Mouse (Mus musculus): ENCODE data around the gene Ankzf1. TPM values are rescaled to one million over a fixed set of nuclear protein-coding genes. Genes with fewer than 3 reads are reported as not detected.

Gene Ankzf1
- total and polyA plus RNA-seq, 3 experiments, result 5.5 to 16.7 TPM; not detected in 1

DNA sequence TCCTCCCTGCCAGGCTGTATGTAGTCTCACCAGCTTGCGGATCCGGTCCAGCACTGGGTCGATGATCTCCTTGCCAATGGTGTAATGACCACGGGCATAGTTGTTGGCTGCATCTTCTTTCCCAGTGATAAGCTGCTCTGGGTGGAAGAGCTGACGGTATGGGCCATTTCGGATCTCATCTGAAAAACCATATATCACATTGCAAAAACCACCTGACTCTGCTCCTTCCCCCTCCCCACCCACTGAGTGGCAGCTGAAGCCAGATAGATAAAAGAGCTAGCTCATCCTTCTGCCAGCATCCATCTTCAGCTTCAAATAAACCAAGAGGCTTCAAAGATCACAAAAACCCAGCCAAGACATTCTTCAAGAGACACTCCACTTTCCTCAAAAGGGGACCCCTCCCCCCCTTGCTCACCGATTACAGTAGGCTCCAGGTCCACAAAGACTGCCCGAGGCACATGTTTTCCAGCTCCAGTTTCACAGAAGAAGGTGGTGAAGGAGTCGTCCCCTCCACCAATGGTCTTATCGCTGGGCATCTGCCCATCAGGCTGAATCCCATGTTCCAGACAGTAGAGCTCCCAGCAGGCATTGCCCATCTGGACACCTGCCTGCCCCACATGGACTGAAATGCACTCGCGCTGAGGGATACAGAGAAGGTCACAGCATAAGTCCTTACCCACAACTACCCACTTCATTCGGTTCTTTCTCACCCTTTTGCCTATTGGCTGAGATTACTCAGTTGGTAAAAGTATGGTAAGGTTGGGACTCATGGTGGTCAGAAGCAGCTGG, 25.0 kb downstream of the Ankzf1 start:
- no peaks in the 10 kb centered on the region for H3K27me3 ChIP-seq (ENCODE audit: control insufficient read depth in 1 of 2, insufficient read depth in 2 of 2, low read length in 2 of 2)
- H3K4me1 ChIP-seq (ENCODE audit: control insufficient read depth in 1 of 2, insufficient read depth in 2 of 2, low read length in 2 of 2), result peaks cover 6 to 50% of the 10 kb centered on the region in 2 experiments; a peak in 3 of 4 replicates
- peak overlapping the region; percentile 87 for H3K9ac ChIP-seq (ENCODE audit: control insufficient read depth, low read depth, low read length, poor library complexity, severe bottlenecking)
- peak overlapping the region; percentile 81 to 82 for H3K4me3 ChIP-seq (ENCODE audit: control insufficient read depth in 1 of 2, insufficient read depth in 1 of 2, low read depth in 2 of 2, low read length in 2 of 2)
- H3K9me3 ChIP-seq (replicated peaks; ENCODE audit: insufficient read depth, low read length), result no peaks in the 10 kb centered on the region
- peaks cover 15 to 49% of the 10 kb centered on the region in 2 experiments for H3K36me3 ChIP-seq (ENCODE audit: control insufficient read depth in 1 of 2, insufficient read depth in 2 of 2, low read length in 2 of 2)
- H3K79me2 ChIP-seq (ENCODE audit: control insufficient read depth, insufficient read depth, low read length, poor library complexity), result peaks cover 57% of the 10 kb centered on the region
- peak overlapping the region; percentile 83 for H3K27ac ChIP-seq (ENCODE audit: control insufficient read depth, low read depth, low read length)
- peak; percentile 80 for DNase-seq (ENCODE audit: low read depth, low spot score)
- TF ChIP-seq ZMIZ1 (IDR thresholded peaks at IDR 0.05; ENCODE audit: low read depth, low read length), result no peak
- peak; percentile 89 for TF ChIP-seq SIN3A (IDR thresholded peaks at IDR 0.05; ENCODE audit: low read length)
- no peak for TF ChIP-seq BHLHE40 (IDR thresholded peaks at IDR 0.05; ENCODE audit: borderline replicate concordance, low read depth, low read length)
- peak; percentile 84 for TF ChIP-seq TCF12 (IDR thresholded peaks at IDR 0.05; ENCODE audit: low read depth, low read length)
- TF ChIP-seq E2F4 (IDR thresholded peaks at IDR 0.05; ENCODE audit: borderline replicate concordance, low read depth, low read length), result no peak
- no peak for TF ChIP-seq CHD1 (IDR thresholded peaks at IDR 0.05; ENCODE audit: low read depth, low read length)
- TF ChIP-seq MYB (IDR thresholded peaks at IDR 0.05; ENCODE audit: low read depth, low read length), result no peak
- no peak for TF ChIP-seq ELF1 (IDR thresholded peaks at IDR 0.05; ENCODE audit: low read depth, low read length)
- TF ChIP-seq UBTF (IDR thresholded peaks at IDR 0.05; ENCODE audit: borderline replicate concordance, insufficient read depth, low read depth, low read length), result no peak
- TF ChIP-seq MAX (IDR thresholded peaks at IDR 0.05; ENCODE audit: low read length), result peak; percentile 41; the same call in 1 of the 2 replicates
- no peak for TF ChIP-seq KAT2A (conservative IDR thresholded peaks at IDR 0.05; ENCODE audit: low read depth, low read length)
- peak; percentile 51 for TF ChIP-seq TBP (IDR thresholded peaks at IDR 0.05; ENCODE audit: low read depth, low read length)
- TF ChIP-seq CTCF (IDR thresholded peaks at IDR 0.05 in 2 of 3, conservative IDR thresholded peaks at IDR 0.05 in 1 of 3; ENCODE audit: control insufficient read depth in 1 of 3, insufficient read depth in 1 of 3, low read depth in 2 of 3, low read length in 3 of 3, poor library complexity in 1 of 3, severe bottlenecking in 1 of 3), result no peak
- no peak; a peak in 1 of 4 replicates for TF ChIP-seq POLR2A (IDR thresholded peaks at IDR 0.05; ENCODE audit: control insufficient read depth in 1 of 2, insufficient read depth in 1 of 2, low read depth in 1 of 2, low read length in 2 of 2, poor library complexity in 1 of 2)
- peak; percentile 70 to 84 for TF ChIP-seq EP300 (IDR thresholded peaks at IDR 0.05; ENCODE audit: low read depth in 1 of 2, low read length in 2 of 2)
- peak; percentile 44; the same call in 1 of the 2 replicates for TF ChIP-seq POLR2AphosphoS2 (IDR thresholded peaks at IDR 0.05; ENCODE audit: low read length)
- no peak for TF ChIP-seq ZNF384 (IDR thresholded peaks at IDR 0.05; ENCODE audit: low read depth, low read length)
- no peak for TF ChIP-seq MEF2A (IDR thresholded peaks at IDR 0.05; ENCODE audit: extremely low read depth, insufficient replicate concordance, low read depth, low read length, poor library complexity, severe bottlenecking)
- TF ChIP-seq GABPA (IDR thresholded peaks at IDR 0.05; ENCODE audit: low read depth, low read length), result no peak
- peak; percentile 61; the same call in 1 of the 2 replicates for TF ChIP-seq RCOR1 (IDR thresholded peaks at IDR 0.05; ENCODE audit: low read depth, low read length)
- no peak for TF ChIP-seq MYC (IDR thresholded peaks at IDR 0.05; ENCODE audit: low read depth, low read length)
- TF ChIP-seq USF2 (IDR thresholded peaks at IDR 0.05; ENCODE audit: borderline replicate concordance in 1 of 2, insufficient read depth in 1 of 2, low read depth in 1 of 2, low read length in 2 of 2), result 0 out of 4 replicates have a peak, but pooled peaks of 1 of the 2 experiments have one; percentile 22
- TF ChIP-seq MAFK (IDR thresholded peaks at IDR 0.05; ENCODE audit: borderline replicate concordance, low read depth, low read length), result no peak
- TF ChIP-seq NELFE (IDR thresholded peaks at IDR 0.05; ENCODE audit: low read depth, low read length), result no peak
- TF ChIP-seq MXI1 (IDR thresholded peaks at IDR 0.05; ENCODE audit: low read depth, low read length), result no peak
- TF ChIP-seq CHD2 (IDR thresholded peaks at IDR 0.05; ENCODE audit: low read length), result no peak
- no peak for TF ChIP-seq ZKSCAN1 (IDR thresholded peaks at IDR 0.05; ENCODE audit: low read depth, low read length)
- TF ChIP-seq MAZ (IDR thresholded peaks at IDR 0.05; ENCODE audit: low read depth, low read length), result peak; percentile 94
- TF ChIP-seq USF1 (IDR thresholded peaks at IDR 0.05; ENCODE audit: low read depth, low read length), result peak; percentile 83
- TF ChIP-seq NRF1 (IDR thresholded peaks at IDR 0.05; ENCODE audit: insufficient read depth, low read depth, low read length, poor library complexity, severe bottlenecking), result no peak
- TF ChIP-seq ZC3H11A (IDR thresholded peaks at IDR 0.05; ENCODE audit: low read depth, low read length), result no peak
- TF ChIP-seq GATA1 (IDR thresholded peaks at IDR 0.05; ENCODE audit: low read depth, low read length), result peak; percentile 84
- TF ChIP-seq TAL1 (IDR thresholded peaks at IDR 0.05; ENCODE audit: low read length), result peak; percentile 69
- TF ChIP-seq JUND (IDR thresholded peaks at IDR 0.05; ENCODE audit: low read depth, low read length), result no peak
- 0 out of 2 replicates have a peak, but pooled peaks have one; percentile 3 for TF ChIP-seq SMC3 (IDR thresholded peaks at IDR 0.05; ENCODE audit: low read depth, low read length)
- peak; percentile 58; the same call in 1 of the 2 replicates for TF ChIP-seq HCFC1 (IDR thresholded peaks at IDR 0.05; ENCODE audit: low read depth, low read length)

All from MEL (cell line).